Mouse (Mus musculus) CH12F3 (cell line): ENCODE results near the gene Faap100.
"Not testable (repeated sequence)": the region's sequence is repeated elsewhere in the genome, so short reads cannot be mapped to it uniquely, and the experiment has no call there.

Source experiments
- in situ Hi-C: fragments of 300-500 bp; cut with MboI; formaldehyde crosslinking; loops from 2 replicates; pipeline ENCODE4 v1.14.3; 2020; ENCODE audit warnings: low sequenced_read_pairs

Gene Faap100

GRCm38 (mm10) chr11:120352093-120352350 is 26.5 kb downstream of the Faap100 start:
- in situ Hi-C loops: not testable (repeated sequence)

- in situ Hi-C loops: no loop called here
These were observed 27.1 kb downstream of the Faap100 start for GRCm38 (mm10) chr11:120351250-120352092.

GRCm38 (mm10) chr11:120350711-120351110 is 27.9 kb downstream of the Faap100 start:
- in situ Hi-C loops: no loop called here

GRCm38 (mm10) chr11:120349986-120350702 is 28.4 kb downstream of the Faap100 start:
- in situ Hi-C loops: no loop called here

- in situ Hi-C loops: no loop called here
These were observed 29.1 kb downstream of the Faap100 start for GRCm38 (mm10) chr11:120349371-120349985.

- in situ Hi-C loops: no loop called here
These were observed 29.7 kb downstream of the Faap100 start for GRCm38 (mm10) chr11:120348684-120349370.

- in situ Hi-C loops: no loop called here
These were observed 30.5 kb downstream of the Faap100 start, which contains the start of gene Actg1 for GRCm38 (mm10) chr11:120347791-120348683. Gene Actg1, minus strand, starts transcription at chr11:120348542.

- in situ Hi-C loops: no loop called here
These were observed 31.3 kb downstream of the Faap100 start for GRCm38 (mm10) chr11:120347301-120347700.

GRCm38 (mm10) chr11:120346383-120347034 is 32.1 kb downstream of the Faap100 start:
- in situ Hi-C loops: not testable (repeated sequence)

GRCm38 (mm10) chr11:120345067-120345681 is 33.4 kb downstream of the Faap100 start:
- in situ Hi-C loops: no loop called here

- in situ Hi-C loops: no loop called here
These were observed 34.1 kb downstream of the Faap100 start for GRCm38 (mm10) chr11:120344310-120344920.

GRCm38 (mm10) chr11:120343519-120344309 is 34.9 kb downstream of the Faap100 start:
- in situ Hi-C loops: no loop called here

- in situ Hi-C loops: no loop called here
These were observed 35.9 kb downstream of the Faap100 start for GRCm38 (mm10) chr11:120342656-120343160.

- in situ Hi-C loops: no loop called here
These were observed 36.9 kb downstream of the Faap100 start for GRCm38 (mm10) chr11:120341661-120342060.

- in situ Hi-C loops: no loop called here
These were observed 38.5 kb downstream of the Faap100 start for GRCm38 (mm10) chr11:120339978-120340513.

GRCm38 (mm10) chr11:120338786-120339185 is 39.8 kb downstream of the Faap100 start:
- in situ Hi-C loops: no loop called here

GRCm38 (mm10) chr11:120337447-120337846 is 41.1 kb downstream of the Faap100 start:
- in situ Hi-C loops: no loop called here
